Mouse (Mus musculus) forebrain, embryonic 16.5 days (tissue): ENCODE data around the gene Gapdh. TPM values are rescaled to one million over a fixed set of nuclear protein-coding genes. Genes with fewer than 3 reads are reported as not detected.
"Not testable (repeated sequence)": the region's sequence is repeated elsewhere in the genome, so short reads cannot be mapped to it uniquely, and the experiment has no call there.

Source experiments
- ATAC-seq: fragments of 200-750 bp; cut with Nextera tagmentation; 2 replicates; pipeline ENCODE4 v1.8.0; 2017; ENCODE audit warnings: mild to moderate bottlenecking, moderate library complexity
- H3K27ac ChIP-seq: fragments of 300-500 bp; sonication (generic); 2 replicates; pipeline ENCODE4 v1.5.1; 2014; ENCODE audit warnings: low read length, control low read depth
- H3K27me3 ChIP-seq: fragments of 300-500 bp; sonication (generic); replicated peaks from 2 replicates; pipeline ENCODE4 v1.6.1; 2014; ENCODE audit warnings: low read length; ENCODE audit not compliant: control insufficient read depth, insufficient read depth
- H3K36me3 ChIP-seq: fragments of 300-500 bp; sonication (generic); 2 replicates; pipeline ENCODE4 v1.6.1; 2014; ENCODE audit not compliant: control insufficient read depth, insufficient read depth
- H3K4me1 ChIP-seq: fragments of 300-500 bp; sonication (generic); replicated peaks from 2 replicates; pipeline ENCODE4 v1.6.1; 2014; ENCODE audit warnings: low read length; ENCODE audit not compliant: control insufficient read depth, insufficient read depth
- H3K4me2 ChIP-seq: fragments of 300-500 bp; sonication (generic); 2 replicates; pipeline ENCODE4 v1.6.1; 2014; ENCODE audit warnings: mild to moderate bottlenecking, low read length, control low read depth
- H3K4me3 ChIP-seq: fragments of 300-500 bp; sonication (generic); replicated peaks from 2 replicates; pipeline ENCODE4 v1.5.1; 2014; ENCODE audit warnings: mild to moderate bottlenecking, low read length, control low read depth
- H3K9ac ChIP-seq: fragments of 300-500 bp; sonication (generic); replicated peaks from 2 replicates; pipeline ENCODE4 v1.6.1; 2014; ENCODE audit warnings: low read depth, low read length, control low read depth
- H3K9me3 ChIP-seq: fragments of 300-500 bp; sonication (generic); 2 replicates; pipeline ENCODE4 v1.6.1; 2016; ENCODE audit warnings: low read length; ENCODE audit not compliant: control insufficient read depth
- WGBS: fragments of 180-500 bp; shearing (Covaris S2); extraction: QIAGEN DNeasy Blood & Tissue Kit; methylation state at CpG from one replicate; pipeline ENCODE4 v1.1.7; 2014; 5-methylcytosine and 5-hydroxymethylcytosine counted together
- polyA plus RNA-seq: library from polyadenylated mRNA; unstranded; fragments of >200 nt; fragmentation: Nextera tagmentation; extraction: Ambion mirVana; gene quantifications from 2 replicates; pipeline ENCODE4 v1.2.1, GENCODE M21; 2015

Gapdh gene
- polyA plus RNA-seq, 1 experiment from 2014 or later: 1,346 TPM

- not testable (repeated sequence) for H3K27ac ChIP-seq, H3K9me3 ChIP-seq, H3K4me3 ChIP-seq, ATAC-seq, H3K4me2 ChIP-seq, H3K9ac ChIP-seq, H3K27me3 ChIP-seq
- Histone ChIP-seq H3K4me1 (peaks cover 33% of the 10 kb centered on the region), H3K36me3 (peaks cover 13% of the 10 kb centered on the region)
- 66% methylated on average over 10 of the region's 16 CpGs for WGBS
These were observed 3.5 kb downstream of the Gapdh start for GRCm38 (mm10) chr6:125162615-125163305.

DNA sequence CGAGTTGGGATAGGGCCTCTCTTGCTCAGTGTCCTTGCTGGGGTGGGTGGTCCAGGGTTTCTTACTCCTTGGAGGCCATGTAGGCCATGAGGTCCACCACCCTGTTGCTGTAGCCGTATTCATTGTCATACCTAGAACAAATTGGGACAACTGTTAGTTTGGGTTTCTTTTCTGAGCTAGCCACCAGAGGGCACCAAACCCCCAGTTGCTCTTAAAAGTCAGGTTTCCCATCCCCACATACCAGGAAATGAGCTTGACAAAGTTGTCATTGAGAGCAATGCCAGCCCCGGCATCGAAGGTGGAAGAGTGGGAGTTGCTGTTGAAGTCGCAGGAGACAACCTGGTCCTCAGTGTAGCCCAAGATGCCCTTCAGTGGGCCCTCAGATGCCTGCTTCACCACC is 4.3 kb downstream of the Gapdh start:
- peaks cover 27% of the 10 kb centered on the region for H3K4me1 ChIP-seq
- not testable (repeated sequence) for H3K9ac ChIP-seq, H3K27me3 ChIP-seq, H3K27ac ChIP-seq, ATAC-seq, H3K4me3 ChIP-seq, H3K9me3 ChIP-seq, H3K4me2 ChIP-seq
- peaks cover 13% of the 10 kb centered on the region for H3K36me3 ChIP-seq
- 5% methylated on average over 3 of the region's 5 CpGs for WGBS

GRCm38 (mm10) chr6:125160854-125161760 is 5.2 kb downstream of the Gapdh start:
- Histone ChIP-seq H3K9ac (no peak overlapping the region), H3K27me3 (no peaks in the 10 kb centered on the region), H3K36me3 (peaks cover 13% of the 10 kb centered on the region), H3K27ac (no peak overlapping the region), H3K4me3 (no peak overlapping the region), H3K4me2 (no peak overlapping the region), H3K9me3 (no peaks in the 10 kb centered on the region), H3K4me1 (peaks cover 19% of the 10 kb centered on the region)
- no peak for ATAC-seq
- WGBS: 15% methylated on average over 22 of the region's 22 CpGs

- no peak for ATAC-seq
- no peaks in the 10 kb centered on the region for H3K9me3 ChIP-seq
- H3K27me3 ChIP-seq: no peaks in the 10 kb centered on the region
- H3K4me2 ChIP-seq: no peak overlapping the region
- H3K4me3 ChIP-seq: no peak overlapping the region
- H3K4me1 ChIP-seq: peaks cover 19% of the 10 kb centered on the region
- WGBS: 48% methylated on average over 10 of the region's 10 CpGs
- no peak overlapping the region for H3K27ac ChIP-seq
- no peak overlapping the region for H3K9ac ChIP-seq
- peaks cover 13% of the 10 kb centered on the region for H3K36me3 ChIP-seq
These were observed 5.8 kb downstream of the Gapdh start for GRCm38 (mm10) chr6:125160558-125160853.

DNA sequence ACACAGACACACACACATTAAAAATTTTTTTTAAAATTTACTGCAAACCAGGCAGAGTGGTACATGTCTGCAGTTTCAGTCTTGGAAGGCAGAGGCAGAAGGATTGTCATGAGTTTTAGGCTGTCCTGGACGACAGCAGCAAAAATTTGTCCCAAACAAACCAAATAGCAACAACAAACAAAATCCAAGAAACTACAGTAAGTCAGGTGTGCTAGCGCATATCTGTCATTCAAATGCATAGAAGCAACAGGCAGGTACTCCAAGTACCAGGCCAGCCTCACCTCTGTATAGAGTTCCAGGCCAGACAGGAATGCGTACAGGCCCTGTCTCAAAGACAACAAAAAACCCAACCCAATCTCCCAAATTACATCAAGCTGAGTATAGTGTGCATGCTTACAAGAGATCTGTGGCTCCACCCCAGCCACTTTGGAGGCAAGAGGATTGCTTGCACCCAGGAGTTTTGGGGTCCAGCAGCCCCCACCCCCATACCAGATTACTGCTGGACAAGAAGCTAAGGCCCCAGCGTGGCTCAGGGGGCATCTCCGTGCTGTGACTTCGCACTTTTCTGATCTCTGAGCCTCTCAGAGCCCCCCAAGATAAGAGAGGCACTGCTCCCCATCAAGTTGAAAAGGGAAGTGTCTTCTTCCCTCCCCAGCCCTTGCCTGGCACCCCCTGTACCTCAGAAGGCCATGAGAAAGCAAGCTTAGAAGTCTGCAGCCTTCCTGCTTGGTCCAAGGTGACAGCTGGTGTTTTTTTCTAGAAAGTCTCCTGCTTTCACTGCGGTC is 6.3 kb downstream of the Gapdh start:
- no peak overlapping the region for H3K4me2 ChIP-seq
- H3K4me1 ChIP-seq: peaks cover 19% of the 10 kb centered on the region
- no peak for ATAC-seq
- no peak overlapping the region for H3K4me3 ChIP-seq
- 77% methylated on average over 7 of the region's 7 CpGs for whole genome bisulfite sequencing
- no peaks in the 10 kb centered on the region for H3K9me3 ChIP-seq
- no peak overlapping the region for H3K9ac ChIP-seq
- peaks cover 13% of the 10 kb centered on the region for H3K36me3 ChIP-seq
- no peaks in the 10 kb centered on the region for H3K27me3 ChIP-seq
- H3K27ac ChIP-seq: no peak overlapping the region

- Histone ChIP-seq H3K27ac (no peak overlapping the region), H3K4me1 (peaks cover 14% of the 10 kb centered on the region), H3K9me3 (no peaks in the 10 kb centered on the region), H3K4me3 (no peak overlapping the region), H3K27me3 (no peaks in the 10 kb centered on the region), H3K9ac (no peak overlapping the region), H3K36me3 (peaks cover 13% of the 10 kb centered on the region), H3K4me2 (no peak overlapping the region)
- ATAC-seq: no peak
- WGBS: 87% methylated on average over 15 of the region's 15 CpGs
These were observed 7.2 kb downstream of the Gapdh start for GRCm38 (mm10) chr6:125158944-125159492.

DNA sequence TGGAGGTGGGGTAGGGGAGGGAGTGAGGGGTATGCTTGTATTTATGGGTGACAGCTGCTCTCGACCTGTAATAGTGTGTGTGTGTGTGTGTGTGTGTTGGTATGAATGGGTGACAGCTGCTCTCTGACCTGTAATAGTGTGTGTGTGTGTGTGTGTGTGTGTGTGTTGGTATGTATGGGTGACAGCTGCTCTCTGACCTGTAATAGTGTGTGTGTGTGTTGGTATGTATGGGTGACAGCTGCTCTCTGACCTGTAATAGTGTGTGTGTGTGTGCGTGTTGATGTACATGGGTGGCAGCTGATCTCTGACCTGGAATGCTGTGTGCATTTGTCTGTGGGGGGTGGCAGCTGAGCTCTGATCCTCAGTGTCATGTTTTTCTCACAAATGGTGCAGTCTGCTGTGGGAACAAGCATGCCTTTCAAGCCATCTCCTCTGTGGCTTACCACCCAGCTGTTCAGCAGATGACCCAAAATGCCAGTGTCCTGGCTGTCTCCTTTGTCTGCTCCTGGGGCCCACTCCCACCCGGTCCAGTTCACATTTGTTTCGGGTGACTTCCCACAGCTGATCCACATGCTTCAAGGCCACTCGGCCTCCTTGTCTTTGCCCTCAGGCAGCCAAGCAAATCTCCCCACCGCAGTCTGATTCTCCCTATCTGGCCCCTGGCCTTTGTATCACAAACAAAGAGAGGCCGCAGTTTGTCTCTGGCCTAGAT is 9.2 kb downstream of the Gapdh start:
- no peak overlapping the region for H3K4me3 ChIP-seq
- H3K27me3 ChIP-seq: no peaks in the 10 kb centered on the region
- H3K36me3 ChIP-seq: peaks cover 13% of the 10 kb centered on the region
- no peak overlapping the region for H3K4me2 ChIP-seq
- H3K9me3 ChIP-seq: no peaks in the 10 kb centered on the region
- H3K27ac ChIP-seq: no peak overlapping the region
- no peak overlapping the region for H3K9ac ChIP-seq
- H3K4me1 ChIP-seq: peaks cover 6% of the 10 kb centered on the region; the same call in 1 of the 2 replicates
- no peak for ATAC-seq
- WGBS: 33% methylated on average over 7 of the region's 7 CpGs

GRCm38 (mm10) chr6:125156491-125156890 is 9.8 kb downstream of the Gapdh start:
- Histone ChIP-seq H3K36me3 (peaks cover 13% of the 10 kb centered on the region), H3K4me2 (no peak overlapping the region), H3K4me1 (peaks cover 3% of the 10 kb centered on the region; the same call in 1 of the 2 replicates), H3K27me3 (no peaks in the 10 kb centered on the region), H3K4me3 (no peak overlapping the region), H3K9ac (no peak overlapping the region), H3K27ac (no peak overlapping the region), H3K9me3 (no peaks in the 10 kb centered on the region)
- WGBS: 92% methylated on average over 3 of the region's 3 CpGs
- no peak for ATAC-seq
